Mouse (Mus musculus) ES-Bruce4 (cell line): ENCODE results near the gene Ndst2. TPM values are rescaled to one million over a fixed set of nuclear protein-coding genes. Genes with fewer than 3 reads are reported as not detected.
A peak's percentile ranks its signal among the peaks of the same experiment; 100 is the strongest.

Experiments
- H3K27ac ChIP-seq: 2 replicates; pipeline ENCODE4 v1.5.1; 2012; ENCODE audit warnings: low read length, inconsistent platforms; ENCODE audit not compliant: insufficient read depth
- H3K27me3 ChIP-seq: 2 replicates; pipeline ENCODE4 v1.6.1; 2012; ENCODE audit warnings: mild to moderate bottlenecking, low read length, inconsistent platforms; ENCODE audit not compliant: control insufficient read depth, poor library complexity, insufficient read depth, severe bottlenecking
- H3K36me3 ChIP-seq: 2 replicates; pipeline ENCODE4 v1.6.1; 2012; ENCODE audit warnings: inconsistent platforms, mild to moderate bottlenecking, low read length, moderate library complexity; ENCODE audit not compliant: control insufficient read depth, poor library complexity, insufficient read depth, severe bottlenecking
- H3K4me1 ChIP-seq: one replicate; pipeline ENCODE4 v1.8.1; 2011; ENCODE audit warnings: low read length; ENCODE audit not compliant: control insufficient read depth, insufficient read depth
- H3K4me3 ChIP-seq: 2 replicates; pipeline ENCODE4 v1.5.1; 2011; ENCODE audit warnings: low read depth, mild to moderate bottlenecking, low read length
- H3K9ac ChIP-seq: 2 replicates; pipeline ENCODE4 v1.6.1; 2012; ENCODE audit warnings: low read depth, mild to moderate bottlenecking, inconsistent platforms; ENCODE audit not compliant: poor library complexity, severe bottlenecking
- H3K9me3 ChIP-seq: replicated peaks from 2 replicates; pipeline ENCODE4 v1.6.1; 2012; ENCODE audit warnings: mild to moderate bottlenecking, low read length, inconsistent platforms; ENCODE audit not compliant: control insufficient read depth, poor library complexity, insufficient read depth, severe bottlenecking
- CTCF ChIP-seq: IDR thresholded peaks from one replicate; pipeline ENCODE4 v1.8.1; 2011; ENCODE audit warnings: low read depth, low read length
- EP300 ChIP-seq: IDR thresholded peaks from 2 replicates; pipeline ENCODE4 v1.6.1; 2011; ENCODE audit warnings: low read depth, low read length; ENCODE audit not compliant: insufficient read depth
- POLR2A ChIP-seq: IDR thresholded peaks from one replicate; pipeline ENCODE4 v1.8.1; 2011; ENCODE audit warnings: low read length; ENCODE audit not compliant: insufficient read depth
- polyA plus RNA-seq: library from polyadenylated mRNA; stranded (reverse); fragments of >200 nt; gene quantifications from 2 replicates; pipeline ENCODE4 v1.2.4, GENCODE M21; 2011; ENCODE audit warnings: low read depth; ENCODE audit not compliant: missing spikeins, insufficient read depth, insufficient read length

Gene Ndst2
- polyA plus RNA-seq, 1 experiment, result 11.0 TPM

GRCm38 (mm10) chr14:20724043-20724442 is 10.3 kb downstream of the Ndst2 start:
- H3K36me3 ChIP-seq, result no peaks in the 10 kb centered on the region
- no peaks in the 10 kb centered on the region for H3K9me3 ChIP-seq
- no peaks in the 10 kb centered on the region for H3K4me1 ChIP-seq
- TF ChIP-seq POLR2A, result no peak
- no peak for TF ChIP-seq EP300
- TF ChIP-seq CTCF, result peak; percentile 66
- H3K9ac ChIP-seq, result no peak overlapping the region
- no peaks in the 10 kb centered on the region for H3K27me3 ChIP-seq
- no peak overlapping the region for H3K4me3 ChIP-seq
- H3K27ac ChIP-seq, result no peak overlapping the region

- Histone ChIP-seq H3K4me3 (no peak overlapping the region), H3K27ac (no peak overlapping the region), H3K9ac (no peak overlapping the region), H3K27me3 (no peaks in the 10 kb centered on the region), H3K9me3 (no peaks in the 10 kb centered on the region), H3K4me1 (no peaks in the 10 kb centered on the region), H3K36me3 (no peaks in the 10 kb centered on the region)
- no peak for TF ChIP-seq CTCF
- no peak for TF ChIP-seq EP300
- TF ChIP-seq POLR2A, result no peak
Observed at GRCm38 (mm10) chr14:20723006-20723405, 11.4 kb downstream of the Ndst2 start.

GRCm38 (mm10) chr14:20721371-20721770 is 13.0 kb downstream of the Ndst2 start:
- Histone ChIP-seq H3K4me1 (no peaks in the 10 kb centered on the region), H3K27me3 (no peaks in the 10 kb centered on the region), H3K4me3 (no peak overlapping the region), H3K9ac (no peak overlapping the region), H3K9me3 (no peaks in the 10 kb centered on the region), H3K36me3 (no peaks in the 10 kb centered on the region), H3K27ac (no peak overlapping the region)
- TF ChIP-seq CTCF, result no peak
- TF ChIP-seq EP300, result no peak
- no peak for TF ChIP-seq POLR2A

- no peaks in the 10 kb centered on the region for H3K4me1 ChIP-seq
- H3K36me3 ChIP-seq, result no peaks in the 10 kb centered on the region
- H3K9me3 ChIP-seq, result no peaks in the 10 kb centered on the region
- no peak overlapping the region for H3K4me3 ChIP-seq
- H3K27me3 ChIP-seq, result no peaks in the 10 kb centered on the region
- TF ChIP-seq POLR2A, result no peak
- TF ChIP-seq CTCF, result no peak
- no peak for TF ChIP-seq EP300
- no peak overlapping the region for H3K27ac ChIP-seq
- H3K9ac ChIP-seq, result no peak overlapping the region
Observed at GRCm38 (mm10) chr14:20719767-20720166, 14.6 kb downstream of the Ndst2 start.

- H3K27ac ChIP-seq, result no peak overlapping the region
- H3K9me3 ChIP-seq, result no peaks in the 10 kb centered on the region
- no peak overlapping the region for H3K9ac ChIP-seq
- no peaks in the 10 kb centered on the region for H3K36me3 ChIP-seq
- H3K27me3 ChIP-seq, result no peaks in the 10 kb centered on the region
- no peak overlapping the region for H3K4me3 ChIP-seq
- H3K4me1 ChIP-seq, result no peaks in the 10 kb centered on the region
- TF ChIP-seq POLR2A (no peak), EP300 (no peak), CTCF (no peak)
Observed at GRCm38 (mm10) chr14:20718443-20718842, 15.9 kb downstream of the Ndst2 start.

- Histone ChIP-seq H3K9me3 (no peaks in the 10 kb centered on the region), H3K4me1 (no peaks in the 10 kb centered on the region), H3K9ac (peak overlapping the region; percentile 34; the same call in 1 of the 2 replicates), H3K36me3 (no peaks in the 10 kb centered on the region), H3K27me3 (no peaks in the 10 kb centered on the region), H3K4me3 (peak overlapping the region; percentile 42), H3K27ac (no peak overlapping the region)
- TF ChIP-seq EP300, result no peak
- no peak for TF ChIP-seq CTCF
- no peak for TF ChIP-seq POLR2A
Observed at GRCm38 (mm10) chr14:20713832-20714231, 20.5 kb downstream of the Ndst2 start.
